Mouse (Mus musculus) stomach, adult 2 months (tissue): ENCODE data around the gene Map2. TPM values are rescaled to one million over a fixed set of nuclear protein-coding genes. Genes with fewer than 3 reads are reported as not detected.

Experiments used
- polyA plus RNA-seq: library from polyadenylated mRNA; depleted of rRNA; stranded (reverse); fragments of >200 nt; gene quantifications from 2 replicates; pipeline ENCODE4 v1.2.3, GENCODE M21; 2012; rRNA removed

Map2 gene
- 0.75 and 1.4 TPM in 2 replicates for polyA plus RNA-seq

DNA sequence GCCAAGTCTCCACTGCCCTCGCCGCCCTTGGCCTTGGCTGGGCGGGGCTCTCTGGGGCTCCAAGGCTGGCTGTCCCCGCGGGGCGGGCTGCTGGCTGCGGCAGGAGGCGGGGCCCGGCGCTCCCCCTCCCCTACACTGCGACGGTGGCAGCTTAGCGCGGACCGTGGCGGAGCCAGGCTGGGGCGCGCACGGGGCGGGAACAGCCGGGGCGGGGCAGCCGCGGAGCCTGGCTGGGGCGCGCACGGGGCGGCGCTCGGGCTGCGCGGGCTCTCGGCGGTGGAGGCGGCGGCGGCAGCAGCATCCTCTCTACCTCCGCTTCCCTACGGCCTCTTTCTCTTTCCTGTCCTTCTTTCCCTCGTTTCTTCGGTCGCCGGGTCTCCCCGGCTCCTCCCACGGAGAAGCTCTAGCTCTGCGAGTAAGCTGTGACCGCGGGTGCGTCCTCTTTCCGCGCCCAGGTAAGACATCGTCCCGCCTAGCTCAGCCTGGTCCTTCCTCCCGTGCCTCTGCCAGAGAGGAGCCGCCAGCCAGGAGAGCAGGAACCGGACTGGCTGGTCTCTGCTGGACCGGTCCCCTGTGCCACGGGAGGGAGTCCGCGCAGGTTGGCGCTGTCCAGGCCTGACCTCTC is at the start of gene Map2:
Gene Map2, plus strand, starts transcription at position 233 of the 625 bp plus-strand sequence.

DNA sequence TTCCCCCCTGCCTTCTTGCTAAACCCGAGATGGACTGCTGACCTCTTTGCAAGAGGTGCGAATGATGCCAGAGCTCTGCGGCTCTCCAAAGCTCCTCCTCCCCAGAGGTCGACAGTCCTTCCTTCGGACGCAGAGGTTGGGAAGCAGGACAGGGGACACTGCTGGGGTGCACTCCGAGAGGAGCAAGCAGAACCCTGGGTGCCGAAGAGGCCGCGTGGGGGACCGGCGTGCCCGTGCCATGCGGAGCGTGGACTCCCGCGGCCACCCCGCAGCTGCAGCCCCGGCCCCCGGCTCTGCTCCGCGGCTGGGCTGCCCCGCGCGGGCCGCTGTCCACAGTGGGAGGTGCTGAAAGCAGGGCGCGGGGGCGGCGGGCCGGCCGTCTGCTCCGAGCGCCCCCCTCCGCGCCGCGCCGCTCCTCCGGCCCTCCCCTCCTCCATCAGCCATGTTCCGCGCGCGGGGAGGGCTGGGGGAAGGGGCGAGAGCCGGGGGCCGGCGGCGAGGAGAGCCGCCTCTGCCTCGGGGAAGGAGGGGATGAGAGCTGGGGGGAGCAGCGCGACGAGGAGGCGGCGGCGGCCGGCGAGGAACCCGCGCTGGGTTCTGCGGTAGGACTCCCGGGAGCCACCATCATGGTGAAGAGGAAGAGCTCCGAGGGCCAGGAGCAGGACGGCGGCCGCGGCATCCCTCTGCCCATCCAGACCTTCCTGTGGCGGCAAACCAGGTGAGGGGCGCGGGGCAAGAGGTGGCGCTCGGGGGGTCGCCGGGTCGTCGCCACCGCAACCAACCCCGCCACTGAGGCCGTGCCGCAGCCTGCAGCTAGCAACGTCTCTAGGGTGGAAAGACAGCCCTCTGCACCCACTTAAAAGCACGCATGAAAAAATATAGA is 293.0 kb downstream of the Map2 start, which contains the start of gene Unc80:
Gene Unc80, plus strand, starts transcription at position 547 of the 883 bp plus-strand sequence.

Other genes with a start within 250 kb of the Map2 start
- not detected in 2 replicates for gene Crygf, start 248.8 kb upstream of the Map2 start, polyA plus RNA-seq